Mouse (Mus musculus): Measurements from ENCODE around the gene Nup107. TPM values are rescaled to one million over a fixed set of nuclear protein-coding genes. Genes with fewer than 3 reads are reported as not detected.

The Nup107 gene
- total RNA-seq, 2 experiments from 2014 or later: 5.8 to 6.6 TPM

DNA sequence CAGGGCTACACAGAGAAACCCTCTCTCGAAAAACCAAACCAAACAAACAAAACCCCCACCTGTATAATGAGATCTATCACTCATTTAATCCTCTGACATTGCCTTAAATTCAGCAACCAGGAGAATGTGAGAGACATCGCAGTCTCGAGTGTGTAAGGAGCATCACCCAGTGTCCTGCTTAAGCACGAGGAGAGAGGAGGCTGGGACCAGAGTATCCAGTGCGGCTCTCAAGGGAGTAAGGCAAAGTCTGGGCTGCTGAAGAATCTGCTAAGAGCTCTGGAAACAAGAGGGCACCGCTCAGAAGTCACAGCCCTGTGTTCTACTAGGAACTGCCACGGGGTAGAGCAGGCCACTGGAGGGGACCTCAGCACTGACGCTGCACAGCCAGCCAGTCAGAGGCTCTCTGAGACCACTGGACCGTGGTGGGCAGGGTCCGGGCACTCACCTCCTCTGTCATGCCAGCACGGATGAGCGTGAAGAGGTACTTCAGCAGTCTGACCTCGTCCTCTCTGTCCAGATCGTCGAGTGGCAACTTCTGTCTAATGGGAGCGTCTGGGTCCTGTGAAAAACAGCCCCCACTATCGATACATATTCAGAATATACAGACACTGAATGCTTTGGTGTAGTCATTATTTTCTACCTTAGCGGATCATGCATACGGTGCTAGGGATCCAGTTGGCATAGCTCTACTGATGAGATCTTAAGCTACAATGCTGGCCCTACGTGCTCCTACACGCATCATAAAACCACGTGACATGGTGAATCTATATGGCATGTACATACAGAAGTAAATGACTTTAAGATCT is 18.3 kb downstream of the Nup107 start:
- H3K27ac ChIP-seq: no peak overlapping the region
- intact Hi-C loops (cut with DNase I): no loop called here
- no peak for TF ChIP-seq CTCF (IDR thresholded peaks at IDR 0.05)
- H3K4me3 ChIP-seq: no peak overlapping the region
- DNase-seq: no peak

DNA sequence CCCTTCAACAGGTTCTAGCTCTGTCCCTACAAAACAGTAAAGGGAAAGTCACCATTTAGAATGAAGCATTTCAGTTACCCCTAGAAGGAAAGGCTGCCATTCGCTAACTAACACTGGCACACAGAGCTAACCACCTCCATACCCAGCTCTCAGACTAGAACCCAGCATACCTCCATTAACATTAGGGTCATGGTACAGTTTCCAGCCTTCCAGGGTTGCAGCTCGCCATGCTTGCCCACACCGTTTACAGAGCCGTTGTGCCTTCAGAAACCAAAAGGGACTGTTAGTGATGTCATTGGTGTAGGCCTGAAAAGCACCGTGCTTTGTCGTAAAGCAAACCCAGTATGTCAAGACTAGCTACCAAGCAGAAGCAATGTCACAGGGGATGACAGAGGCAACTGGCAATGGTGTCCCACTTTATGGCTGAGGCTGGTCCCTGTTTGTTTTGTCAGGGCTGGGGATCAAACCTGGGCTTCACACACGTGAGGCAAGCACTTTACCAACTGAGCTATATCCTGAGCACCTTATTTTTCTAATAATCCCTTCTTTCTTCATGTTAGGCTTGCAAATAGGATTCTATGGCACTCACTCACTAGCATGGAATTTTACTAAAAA is 19.3 kb downstream of the Nup107 start:
- DNase-seq: no peak
- intact Hi-C loops (cut with DNase I): no loop called here
- H3K4me3 ChIP-seq: no peak overlapping the region
- no peak for TF ChIP-seq CTCF (IDR thresholded peaks at IDR 0.05)
- no peak overlapping the region for H3K27ac ChIP-seq

DNA sequence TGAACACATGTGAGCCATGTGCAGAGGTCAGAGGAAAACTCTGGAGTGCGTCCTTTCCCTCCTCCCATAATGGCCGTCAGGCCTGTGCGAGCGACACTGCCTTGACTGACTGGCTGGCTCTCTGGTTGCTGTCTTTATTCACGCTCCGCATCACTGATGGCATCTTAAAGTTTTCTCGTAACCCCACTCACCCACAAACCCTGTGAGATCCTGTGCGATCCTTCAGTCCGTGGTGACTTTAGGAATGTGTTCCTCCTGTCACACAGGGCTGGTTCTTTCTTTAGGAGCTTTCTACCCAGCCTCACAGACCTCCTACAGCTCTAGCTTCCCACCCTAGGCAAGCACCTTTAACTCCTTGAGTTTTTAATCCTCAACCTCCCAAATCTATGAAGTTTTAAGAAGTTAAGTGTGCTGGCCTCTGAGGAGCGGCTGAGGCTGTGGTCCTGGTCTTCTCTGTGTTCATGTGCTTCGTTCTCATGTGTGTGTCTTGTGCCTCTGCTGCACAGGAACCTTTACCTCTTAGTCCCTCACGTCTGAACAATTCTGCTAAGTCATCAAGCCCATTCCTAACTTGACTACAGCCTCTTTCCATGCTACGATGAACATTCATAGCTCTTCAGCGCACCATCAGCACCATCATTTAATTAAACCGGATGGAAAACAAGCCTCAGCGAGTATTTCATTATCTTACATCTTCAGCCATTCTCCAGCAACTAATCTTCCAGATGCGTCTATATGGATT is 20.0 kb downstream of the Nup107 start:
- no peak for TF ChIP-seq CTCF (IDR thresholded peaks at IDR 0.05)
- no peak for DNase-seq
- Histone ChIP-seq H3K27ac (no peak overlapping the region), H3K4me3 (no peak overlapping the region)
- intact Hi-C loops (cut with DNase I): no loop called here

DNA sequence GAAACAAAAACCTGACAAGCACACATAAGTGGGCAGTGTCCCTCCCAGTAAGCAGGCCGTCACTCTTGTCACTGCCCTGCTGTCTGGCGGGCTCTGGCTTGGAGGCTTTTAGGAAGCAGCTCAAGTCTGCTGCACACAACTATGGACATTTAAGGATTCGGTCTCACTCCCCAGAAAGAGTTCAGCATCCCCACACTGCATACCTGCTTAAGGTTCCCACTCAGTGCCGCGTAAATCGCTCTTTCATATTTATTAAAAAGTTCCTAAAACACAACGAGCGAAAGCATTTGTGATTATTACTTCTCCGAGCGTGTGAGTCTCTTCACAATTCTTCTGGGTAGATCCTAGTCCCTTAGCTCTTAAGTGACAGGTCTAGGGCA is 21.4 kb downstream of the Nup107 start:
- no peak for DNase-seq
- no peak overlapping the region for H3K4me3 ChIP-seq
- intact Hi-C loops (cut with DNase I): no loop called here
- no peak overlapping the region for H3K27ac ChIP-seq
- TF ChIP-seq CTCF (IDR thresholded peaks at IDR 0.05): no peak

DNA sequence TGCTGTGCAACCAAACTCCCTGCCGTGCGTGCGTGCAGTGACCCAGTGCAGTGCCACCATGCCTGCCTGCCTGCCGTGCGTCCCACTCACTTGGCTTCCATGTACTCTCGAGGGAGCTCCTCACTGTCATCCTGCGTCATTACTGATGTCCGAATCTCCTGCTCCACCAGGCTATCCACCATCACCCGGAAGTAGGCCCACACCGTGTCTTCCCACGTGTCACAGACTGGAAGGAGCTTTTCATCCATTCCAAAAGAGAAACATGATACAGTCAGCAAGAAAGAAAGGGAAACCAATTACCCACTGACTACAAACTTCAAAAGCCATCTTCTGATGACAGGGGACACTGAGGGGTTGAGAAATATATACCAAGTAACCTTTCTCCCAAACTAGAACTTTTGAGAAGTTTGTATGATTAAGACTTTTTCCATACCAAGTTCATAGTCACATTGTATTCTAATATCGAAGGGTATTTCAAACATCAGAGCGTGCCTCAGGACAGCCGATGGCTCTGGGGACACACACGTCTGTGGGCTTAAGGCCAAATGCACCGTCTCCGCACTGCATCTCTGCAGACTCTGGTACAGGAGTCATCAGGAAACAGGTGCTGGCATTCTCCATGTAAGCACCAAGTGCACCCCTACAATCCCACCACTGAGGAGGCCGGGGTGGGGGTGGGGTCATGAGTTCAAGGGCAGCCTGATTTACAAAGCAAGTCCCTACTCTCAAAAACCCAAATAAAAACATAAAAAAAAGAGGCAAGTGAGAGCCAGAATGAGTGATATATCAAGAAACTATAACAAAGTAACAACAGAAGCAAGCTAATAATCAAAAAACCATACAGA is 22.0 kb downstream of the Nup107 start:
- intact Hi-C loops (cut with DNase I): no loop called here
- DNase-seq: no peak
- H3K27ac ChIP-seq: no peak overlapping the region
- H3K4me3 ChIP-seq: no peak overlapping the region
- no peak for TF ChIP-seq CTCF (IDR thresholded peaks at IDR 0.05)

DNA sequence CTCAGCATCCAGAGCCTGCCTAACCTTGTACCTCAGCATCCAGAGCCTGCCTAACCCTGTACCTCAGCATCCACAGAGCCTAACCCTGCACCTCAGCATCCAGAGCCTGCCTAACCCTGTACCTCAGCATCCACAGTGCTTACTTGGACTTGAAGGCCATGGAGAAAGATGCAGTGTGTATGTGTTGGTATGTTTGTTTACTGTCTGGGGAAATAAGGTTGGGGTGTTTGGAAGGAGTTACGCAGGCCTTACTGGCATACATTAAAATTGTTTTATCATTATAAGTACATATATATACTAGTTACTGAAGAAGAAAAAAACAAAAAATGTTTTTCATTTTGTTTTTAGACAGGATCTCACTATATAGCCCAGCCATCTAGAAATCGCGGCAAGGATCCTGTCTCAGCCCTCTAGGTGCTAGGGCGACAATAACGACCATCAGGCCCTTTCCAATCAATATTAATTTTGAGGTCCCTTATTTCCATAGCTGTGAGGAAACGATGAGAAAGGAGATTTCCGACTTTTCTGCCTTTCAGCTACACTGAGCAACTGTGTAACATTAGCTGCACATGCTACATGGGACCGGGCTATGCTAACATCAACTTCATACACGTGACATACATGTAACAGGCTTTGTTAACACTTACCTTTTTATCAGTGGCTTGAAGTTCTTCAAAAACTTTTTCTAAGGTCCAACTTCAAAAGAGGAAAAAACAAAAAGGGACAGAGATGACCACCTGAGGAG is 22.8 kb downstream of the Nup107 start:
- no peak for TF ChIP-seq CTCF (IDR thresholded peaks at IDR 0.05)
- intact Hi-C loops (cut with DNase I): no loop called here
- Histone ChIP-seq H3K27ac (no peak overlapping the region), H3K4me3 (no peak overlapping the region)
- DNase-seq: no peak

DNA sequence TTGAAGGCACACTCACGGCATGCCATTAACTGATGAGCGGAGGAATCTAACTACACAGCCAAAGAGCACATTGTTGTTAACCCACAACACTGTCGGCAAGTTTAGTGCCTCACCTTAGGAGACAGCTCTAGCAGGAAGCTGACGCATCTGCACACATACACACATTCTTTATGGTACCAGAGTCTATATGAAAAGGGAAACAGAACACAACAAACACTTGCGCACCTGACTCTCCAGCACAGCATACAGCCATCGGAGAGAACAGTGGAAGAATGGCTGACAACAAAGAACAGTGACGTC is 24.4 kb downstream of the Nup107 start:
- intact Hi-C loops (cut with DNase I): no loop called here
- H3K27ac ChIP-seq: no peak overlapping the region
- no peak for DNase-seq
- no peak overlapping the region for H3K4me3 ChIP-seq
- TF ChIP-seq CTCF (IDR thresholded peaks at IDR 0.05): no peak

DNA sequence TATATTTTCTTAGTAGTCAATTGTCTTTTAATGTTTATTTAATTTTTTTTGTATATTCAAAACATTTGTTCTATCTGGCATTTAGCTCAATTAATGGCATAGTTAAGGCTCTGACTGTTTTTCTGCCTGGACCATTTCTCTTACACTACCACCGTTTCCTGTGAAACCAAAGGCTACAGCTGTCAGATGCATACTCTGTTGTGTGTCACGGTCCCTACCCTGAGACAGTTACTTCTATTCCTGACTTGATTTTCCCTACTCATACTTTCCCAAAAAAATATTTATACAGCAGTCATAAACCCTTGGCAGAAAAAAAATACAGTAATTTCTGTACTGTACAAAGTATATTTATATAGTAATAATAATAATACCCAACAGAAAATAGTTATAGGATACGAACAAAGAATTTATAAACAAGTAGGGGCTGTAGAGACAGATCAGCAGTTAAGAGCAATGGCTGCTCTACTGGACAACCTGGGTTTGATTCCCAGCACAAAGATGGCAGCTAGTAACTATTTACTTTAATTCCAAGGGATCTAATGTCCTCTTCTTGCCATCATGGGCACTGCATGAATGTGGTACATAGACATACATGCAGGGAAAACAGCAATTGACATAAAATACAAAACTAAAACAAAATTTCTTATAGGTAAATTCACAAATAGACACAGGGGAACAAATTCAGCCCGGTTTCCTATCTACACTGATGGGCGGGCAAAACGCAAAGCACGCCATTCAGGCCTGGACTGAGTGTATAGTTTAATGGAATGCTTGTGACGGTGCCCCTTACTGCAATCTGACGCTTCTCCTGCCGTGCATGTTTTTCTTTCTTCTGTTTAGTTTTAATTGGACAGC is 25.0 kb downstream of the Nup107 start:
- intact Hi-C loops (cut with DNase I): no loop called here
- no peak overlapping the region for H3K27ac ChIP-seq
- TF ChIP-seq CTCF (IDR thresholded peaks at IDR 0.05): no peak

DNA sequence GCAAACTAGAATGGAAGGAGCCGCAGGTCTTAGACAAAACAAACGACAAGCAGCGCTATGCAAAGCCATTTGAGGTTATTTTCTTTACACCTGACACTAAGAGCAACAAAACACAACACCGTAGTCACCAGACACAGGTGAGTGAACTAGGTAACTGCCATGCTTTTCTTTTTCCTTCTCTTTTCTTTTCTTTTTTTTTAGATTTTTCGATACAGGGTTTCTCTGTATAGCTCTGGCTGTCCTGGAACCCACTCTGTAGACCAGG is 25.7 kb downstream of the Nup107 start:
- intact Hi-C loops (cut with DNase I): no loop called here
- Histone ChIP-seq H3K27ac (no peak overlapping the region), H3K4me3 (no peak overlapping the region)
- TF ChIP-seq CTCF (IDR thresholded peaks at IDR 0.05): no peak
- no peak for DNase-seq

More for the DNA sequence above, 25.0 kb downstream of the Nup107 start:
- no peak overlapping the region for H3K4me3 ChIP-seq
- no peak for DNase-seq

DNA sequence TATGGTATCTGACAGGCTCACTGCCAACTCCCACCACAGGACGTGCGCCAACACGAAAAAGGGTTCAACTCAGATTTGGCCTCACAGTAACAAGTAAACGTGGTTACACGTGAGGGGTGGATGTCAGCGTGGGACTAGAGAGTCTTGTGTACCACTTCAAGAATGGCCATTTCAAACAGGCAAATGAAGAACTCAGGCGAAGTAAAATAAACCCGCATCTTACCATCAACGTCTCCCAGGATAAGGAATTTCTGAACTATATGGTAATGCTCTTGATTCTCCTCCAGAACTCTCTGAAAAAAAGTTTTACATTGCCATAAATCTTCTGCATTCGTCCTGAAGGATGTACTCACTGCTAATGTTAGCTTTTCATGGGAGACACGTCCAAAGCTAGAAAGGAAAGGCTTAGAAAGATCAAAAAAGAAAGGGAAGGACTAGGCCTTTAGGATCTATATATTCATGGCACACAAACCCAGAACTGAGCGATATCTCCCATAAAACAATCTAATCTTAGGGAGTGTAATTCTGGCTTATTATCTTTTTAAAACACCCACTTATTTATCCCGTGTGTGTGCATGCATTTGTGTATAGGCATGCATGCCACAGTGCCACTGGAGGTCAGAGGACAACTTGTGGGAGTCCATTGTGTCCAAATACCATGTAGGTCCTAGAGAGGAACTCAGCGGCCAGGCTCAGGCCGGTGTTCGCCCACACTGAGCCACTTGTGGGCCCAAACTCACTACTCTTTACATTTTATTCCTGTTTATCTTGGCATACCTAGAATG is 26.2 kb downstream of the Nup107 start:
- no peak for DNase-seq
- Histone ChIP-seq H3K27ac (no peak overlapping the region), H3K4me3 (no peak overlapping the region)
- TF ChIP-seq CTCF (IDR thresholded peaks at IDR 0.05): no peak
- intact Hi-C loops (cut with DNase I): no loop called here
